Mouse (Mus musculus): ENCODE data around the gene Gm10273. TPM values are rescaled to one million over a fixed set of nuclear protein-coding genes. Genes with fewer than 3 reads are reported as not detected.

The Gm10273 gene
- total RNA-seq, 2 experiments from 2014 or later, result 134 to 144 TPM

Other genes with a start within 250 kb of the Gm10273 start
- gene Sept10, start 173.8 kb upstream of the Gm10273 start, total RNA-seq (2021), result 10 to 100 TPM; 45.0 to 52.0 TPM
- gene Sowahc, start 173.7 kb upstream of the Gm10273 start, total RNA-seq (2021), result 1 to 10 TPM; 1.9 to 2.0 TPM
- gene P4ha1, start 72.3 kb upstream of the Gm10273 start, total RNA-seq (2021), result 10 to 100 TPM; 21.2 to 25.3 TPM
- gene Pla2g12b, start 8.0 kb downstream of the Gm10273 start, total RNA-seq (2021), result under 1 TPM; 0.25 to 0.41 TPM
- gene Oit3, start 46.1 kb downstream of the Gm10273 start, total RNA-seq (2021), result under 1 TPM; 0.79 to 0.99 TPM
- not detected for gene Gm10322, start 220.4 kb downstream of the Gm10273 start, total RNA-seq (2021)
- 10 to 100 TPM; 27.9 to 32.6 TPM for gene Mcu, start 221.1 kb downstream of the Gm10273 start, total RNA-seq (2021)

All from heart, postnatal 4 days (tissue).